Mouse (Mus musculus) ES-CJ7 (cell line): ENCODE data around the gene Cat.

Experiments
- DNase-seq: peaks from one replicate; pipeline ENCODE4 v3.0.0; 2011; ENCODE audit warnings: low read depth, low spot score

The Cat gene

GRCm38 (mm10) chr2:103439071-103439622, 45.8 kb downstream of the Cat start:
- DNase-seq: no peak

- DNase-seq: no peak
Measured at GRCm38 (mm10) chr2:103436534-103436933, 48.4 kb downstream of the Cat start.

- DNase-seq: no peak
Measured at GRCm38 (mm10) chr2:103435110-103435509, 49.9 kb downstream of the Cat start.

GRCm38 (mm10) chr2:103432695-103433275, 52.2 kb downstream of the Cat start:
- DNase-seq: no peak

- no peak for DNase-seq
Measured at GRCm38 (mm10) chr2:103430712-103431111, 54.2 kb downstream of the Cat start.

- DNase-seq: no peak
Measured at GRCm38 (mm10) chr2:103428356-103428755, 56.6 kb downstream of the Cat start.

- DNase-seq: no peak
Measured at GRCm38 (mm10) chr2:103425456-103426063, 59.4 kb downstream of the Cat start.

- peak; percentile 67 for DNase-seq
Measured at GRCm38 (mm10) chr2:103424349-103425026, 60.5 kb downstream of the Cat start.

- DNase-seq: no peak
Measured at GRCm38 (mm10) chr2:103423884-103424283, 61.1 kb downstream of the Cat start.

GRCm38 (mm10) chr2:103420650-103421507, 64.1 kb downstream of the Cat start:
- no peak for DNase-seq

- DNase-seq: no peak
Measured at GRCm38 (mm10) chr2:103415774-103416173, 69.2 kb downstream of the Cat start.

GRCm38 (mm10) chr2:103413381-103413780, 71.6 kb downstream of the Cat start:
- no peak for DNase-seq

GRCm38 (mm10) chr2:103411816-103412215, 73.1 kb downstream of the Cat start:
- DNase-seq: no peak

- DNase-seq: no peak
Measured at GRCm38 (mm10) chr2:103411348-103411747, 73.6 kb downstream of the Cat start, which contains the start of gene Elf5. TSS of gene Elf5 (plus strand) at chr2:103411688.

GRCm38 (mm10) chr2:103406239-103406638, 78.7 kb downstream of the Cat start:
- DNase-seq: no peak
